ENCODE assay signal across 9 mouse cellular contexts in the genomic region with DNA sequence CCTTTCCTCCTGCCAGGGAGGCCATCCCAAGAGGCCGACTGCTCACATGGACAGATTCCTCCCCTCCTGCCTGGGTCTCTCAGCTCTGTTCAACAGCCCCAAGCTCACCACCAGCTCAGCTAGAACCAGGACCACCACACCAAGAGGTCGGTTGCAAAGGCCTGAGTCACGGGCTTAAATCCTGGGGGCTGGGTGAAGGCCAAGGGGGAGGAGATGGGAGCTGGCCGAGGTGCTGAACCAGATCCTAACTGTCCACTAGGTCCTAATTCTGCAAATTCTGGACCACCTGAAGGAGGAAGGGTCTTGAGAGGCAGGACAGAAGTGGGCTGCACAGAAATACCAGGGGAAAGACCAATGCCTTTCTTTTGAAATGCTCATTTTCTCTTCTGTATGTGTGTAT. TPM values are rescaled to one million over a fixed set of nuclear protein-coding genes. Genes with fewer than 3 reads are reported as not detected.
DNase-seq lines count a peak whose midpoint lies in the region; ATAC-seq lines count a peak whose summit lies in the region.
"Had no signal": no experiment of that assay in that cellular context is flagged by ENCODE, and none has a peak within 500 bp of the region (broad histone marks: within the 10 kb centered on the region; RNA-seq: fewer than 3 reads in every experiment).

No protein-coding gene starts in this region.

- no peak overlapping the region for H3K4me2 ChIP-seq in forebrain, embryonic 16.5 days (ENCODE audit: low read length)

- no peaks in the 10 kb centered on the region for H3K27me3 ChIP-seq in embryonic facial prominence, embryonic 10.5 days (replicated peaks; ENCODE audit: low read depth, poor library complexity, severe bottlenecking)
- H3K27me3 ChIP-seq in forebrain, embryonic 16.5 days (replicated peaks; ENCODE audit: control insufficient read depth, insufficient read depth, low read length): no peaks in the 10 kb centered on the region

- intact Hi-C loops in heart, postnatal 14 days (cut with DNase I): no loop called here

- H3K9ac ChIP-seq in forebrain, embryonic 16.5 days (replicated peaks; ENCODE audit: low read depth, low read length): no peak overlapping the region

- H3K4me3 ChIP-seq in embryonic facial prominence, embryonic 10.5 days: no peak overlapping the region
- H3K4me3 ChIP-seq in forebrain, embryonic 16.5 days (replicated peaks; ENCODE audit: low read length): no peak overlapping the region

- no peak for ATAC-seq in forebrain, embryonic 16.5 days
- ATAC-seq: intestine, embryonic 16.5 days had no signal

- H3K27ac ChIP-seq in embryonic facial prominence, embryonic 10.5 days (replicated peaks): no peak overlapping the region
- no peak overlapping the region for H3K27ac ChIP-seq in forebrain, embryonic 16.5 days (ENCODE audit: low read length)

- H3K4me1 ChIP-seq in embryonic facial prominence, embryonic 10.5 days: peaks cover 21% of the 10 kb centered on the region; the same call in 1 of the 2 replicates
- H3K4me1 ChIP-seq in forebrain, embryonic 16.5 days (replicated peaks; ENCODE audit: control insufficient read depth, insufficient read depth, low read length): peaks cover 5% of the 10 kb centered on the region

- H3K9me3 ChIP-seq in embryonic facial prominence, embryonic 10.5 days: no peaks in the 10 kb centered on the region
- H3K9me3 ChIP-seq in forebrain, embryonic 16.5 days (ENCODE audit: control insufficient read depth, low read length): no peaks in the 10 kb centered on the region

- H3K36me3 ChIP-seq in embryonic facial prominence, embryonic 10.5 days (replicated peaks): peaks cover 25% of the 10 kb centered on the region
- no peaks in the 10 kb centered on the region for H3K36me3 ChIP-seq in forebrain, embryonic 16.5 days (ENCODE audit: control insufficient read depth, insufficient read depth)

- WGBS in embryonic facial prominence, embryonic 10.5 days: 25% methylated on average over 4 of the region's 4 CpGs
- 27% methylated on average over 4 of the region's 4 CpGs for WGBS in forebrain, embryonic 16.5 days

- DNase-seq in heart, postnatal 14 days: peak; percentile 28 to 58
- DNase-seq in heart, adult 18-20 months: no peak
- DNase-seq in ovary, postnatal 36 days (ENCODE audit: low spot score): peak; percentile 39
- DNase-seq in ovary, adult 18-20 months (ENCODE audit: low spot score): no peak
- peak; percentile 72 for DNase-seq in embryonic facial prominence, embryonic 10.5 days (ENCODE audit: low spot score)
- DNase-seq in urinary bladder, adult 18-20 months (ENCODE audit: low spot score in 2 of 2): no peak
- DNase-seq in gastrocnemius, postnatal 25 days: no peak

RNA-seq across cellular contexts. Expression of a gene that starts 30.4 kb away (rescaled TPM):
- 1 to 10 TPM; 2.0 to 2.2 TPM for total RNA-seq in heart, postnatal 14 days (2021)
- total RNA-seq in heart, adult 18-20 months (2021): 1 to 10 TPM; 1.1 to 1.3 TPM
- polyA plus RNA-seq in embryonic facial prominence, embryonic 10.5 days (2016; fragmentation: Nextera tagmentation; extraction: Ambion mirVana): 10.6 and 11.9 TPM in 2 replicates
- total RNA-seq in gastrocnemius, postnatal 25 days (2021): under 1 TPM; 0.59 to 0.88 TPM
- polyA plus RNA-seq in forebrain, embryonic 16.5 days (2015; fragmentation: Nextera tagmentation; extraction: Ambion mirVana): 9.3 and 10.9 TPM in 2 replicates

RNA-seq across cellular contexts. Expression of a gene that starts 48.4 kb away (rescaled TPM):
- 1 to 10 TPM; 2.5 to 3.2 TPM for total RNA-seq in heart, postnatal 14 days (2021)
- total RNA-seq in heart, adult 18-20 months (2021): 1 to 10 TPM; 2.3 to 3.5 TPM
- polyA plus RNA-seq in embryonic facial prominence, embryonic 10.5 days (2016; fragmentation: Nextera tagmentation; extraction: Ambion mirVana): 11.4 and 12.1 TPM in 2 replicates
- total RNA-seq in gastrocnemius, postnatal 25 days (2021): 1 to 10 TPM; 1.8 to 3.1 TPM
- 9.8 and 10.3 TPM in 2 replicates for polyA plus RNA-seq in forebrain, embryonic 16.5 days (2015; fragmentation: Nextera tagmentation; extraction: Ambion mirVana)

Comparison
In these comparisons a context has a peak if more than half of its experiments do, and no peak if none do; other contexts are left out.
1. DNase-seq: peak in heart, postnatal 14 days (2 of 2), ovary, postnatal 36 days (single experiment) and embryonic facial prominence, embryonic 10.5 days (single experiment); none in heart, adult 18-20 months (0 of 2), ovary, adult 18-20 months (single experiment), urinary bladder, adult 18-20 months (0 of 2) and gastrocnemius, postnatal 25 days (single experiment).